Mouse (Mus musculus) liver, adult 2 months (tissue): Measurements from ENCODE around the gene H2al1i.
"Not testable (repeated sequence)": the region's sequence is repeated elsewhere in the genome, so short reads cannot be mapped to it uniquely, and the experiment has no call there.

Experiments used
- CTCF ChIP-seq: fragments of 200-500 bp; IDR thresholded peaks from 2 replicates; pipeline ENCODE4 v1.5.1; 2011; ENCODE audit warnings: low read depth, low read length, control low read depth
- POLR2A ChIP-seq: fragments of 200-500 bp; IDR thresholded peaks from 2 replicates; pipeline ENCODE4 v1.6.1; 2011; ENCODE audit warnings: low read length, control low read depth; ENCODE audit not compliant: insufficient read depth; ENCODE audit errors: extremely low read depth

GRCm38 (mm10) chrX:11327522-11327921 lies 3.1 kb downstream of the H2al1i start, which contains the start of gene H2al1j:
- TF ChIP-seq CTCF, POLR2A: not testable (repeated sequence)
